Mouse (Mus musculus) Patski (cell line): ENCODE results near the gene Rin3. TPM values are rescaled to one million over a fixed set of nuclear protein-coding genes. Genes with fewer than 3 reads are reported as not detected.

Experiments
- ATAC-seq: fragments of 100-300 bp; one replicate; pipeline ENCODE4 v1.8.0; 2021
- CTCF ChIA-PET: fragments of 350-600 bp; sonication (Branson Sonifier 250); formaldehyde crosslinking; loops from one replicate; lab custom pipeline; 2022; ENCODE audit warnings: inconsistent platforms; lab: Charles Lee
- POLR2A ChIA-PET: fragments of 350-600 bp; sonication (Branson Sonifier 250); formaldehyde crosslinking; loops from one replicate; lab custom pipeline; 2022; ENCODE audit warnings: antibody characterized with exemption, inconsistent platforms; lab: Charles Lee
- DNase-seq: peaks from one replicate; pipeline ENCODE4 v3.0.0-alpha.2; 2011; ENCODE audit warnings: low read depth, low spot score
- H3K27me3 ChIP-seq: fragments of 371-371 bp; one replicate; pipeline ENCODE4 v1.5.1; 2021
- CTCF ChIP-seq: fragments of 100-300 bp; IDR thresholded peaks from one replicate; pipeline ENCODE4 v1.5.1; 2021
- in situ Hi-C: fragments of 300-500 bp; cut with MboI; formaldehyde crosslinking; loops from 3 replicates; pipeline ENCODE4 v1.11.1; 2018; ENCODE audit warnings: low pct_unique_long_range_greater_than_20kb, mixed read lengths
- polyA plus RNA-seq: library from polyadenylated mRNA; unstranded; gene quantifications from one replicate; pipeline ENCODE4 v1.2.3, GENCODE M21; 2021

Rin3 gene
- polyA plus RNA-seq, 1 experiment from 2014 or later, result 31.6 TPM

- ChIA-PET POLR2A (interaction anchor here (0.6 kb wide), 1 partner anchor 413 kb away, joined by 3 read pairs; no protein-coding TSS in a partner anchor), CTCF (interaction anchor here (0.8 kb wide), 1 partner anchor 26 kb away, joined by 3 read pairs; no protein-coding TSS in a partner anchor)
- TF ChIP-seq CTCF, result no peak
- in situ Hi-C loops, result no loop called here
- ATAC-seq, result no peak
- no peaks in the 10 kb centered on the region for H3K27me3 ChIP-seq
- DNase-seq, result no peak
Observed at GRCm38 (mm10) chr12:102350997-102351396, 68.1 kb downstream of the Rin3 start.

- no peak for ATAC-seq
- ChIA-PET POLR2A (interaction anchor here (1.1 kb wide), 1 partner anchor 34 kb away, joined by 3 read pairs; no protein-coding TSS in a partner anchor), CTCF (no interaction called here)
- no peaks in the 10 kb centered on the region for H3K27me3 ChIP-seq
- in situ Hi-C loops, result no loop called here
- TF ChIP-seq CTCF, result no peak
- DNase-seq, result no peak
Observed at GRCm38 (mm10) chr12:102354126-102354984, 71.5 kb downstream of the Rin3 start.

- ATAC-seq, result no peak
- H3K27me3 ChIP-seq, result no peaks in the 10 kb centered on the region
- POLR2A ChIA-PET, result no interaction called here
- in situ Hi-C loops, result no loop called here
- CTCF ChIA-PET, result no interaction called here
- no peak for TF ChIP-seq CTCF
- no peak for DNase-seq
Observed at GRCm38 (mm10) chr12:102355784-102356183, 72.9 kb downstream of the Rin3 start.

- in situ Hi-C loops, result no loop called here
- ChIA-PET POLR2A (no interaction called here), CTCF (no interaction called here)
- TF ChIP-seq CTCF, result no peak
- no peaks in the 10 kb centered on the region for H3K27me3 ChIP-seq
- ATAC-seq (no peak), DNase-seq (no peak)
Observed at GRCm38 (mm10) chr12:102356781-102357180, 73.9 kb downstream of the Rin3 start.

- DNase-seq (peak; percentile 60), ATAC-seq (peak; percentile 66)
- ChIA-PET POLR2A (no interaction called here), CTCF (no interaction called here)
- in situ Hi-C loops, result no loop called here
- no peaks in the 10 kb centered on the region for H3K27me3 ChIP-seq
- no peak for TF ChIP-seq CTCF
Observed at GRCm38 (mm10) chr12:102359390-102359789, 76.5 kb downstream of the Rin3 start.

- in situ Hi-C loops, result no loop called here
- ATAC-seq (no peak), DNase-seq (no peak)
- TF ChIP-seq CTCF, result no peak
- no peaks in the 10 kb centered on the region for H3K27me3 ChIP-seq
- ChIA-PET POLR2A (interaction anchor here (0.6 kb wide), 1 partner anchor 411 kb away, joined by 3 read pairs; no protein-coding TSS in a partner anchor), CTCF (interaction anchor here (1.9 kb wide), 1 partner anchor 100 kb away, joined by 5 read pairs; no protein-coding TSS in a partner anchor)
Observed at GRCm38 (mm10) chr12:102361189-102362161, 78.6 kb downstream of the Rin3 start.

GRCm38 (mm10) chr12:102365016-102365415 is 82.2 kb downstream of the Rin3 start:
- POLR2A ChIA-PET, result no interaction called here
- DNase-seq (no peak), ATAC-seq (no peak)
- TF ChIP-seq CTCF, result no peak
- in situ Hi-C loops, result no loop called here
- no peaks in the 10 kb centered on the region for H3K27me3 ChIP-seq
- CTCF ChIA-PET, result no interaction called here

GRCm38 (mm10) chr12:102366126-102366816 is 83.4 kb downstream of the Rin3 start:
- in situ Hi-C loops, result no loop called here
- POLR2A ChIA-PET, result no interaction called here
- DNase-seq (no peak), ATAC-seq (no peak)
- H3K27me3 ChIP-seq, result no peaks in the 10 kb centered on the region
- CTCF ChIA-PET, result no interaction called here
- no peak for TF ChIP-seq CTCF

GRCm38 (mm10) chr12:102367075-102367474 is 84.2 kb downstream of the Rin3 start:
- DNase-seq (no peak), ATAC-seq (no peak)
- no peak for TF ChIP-seq CTCF
- no peaks in the 10 kb centered on the region for H3K27me3 ChIP-seq
- CTCF ChIA-PET, result interaction anchor here (1.2 kb wide), 1 partner anchor 64 kb away, joined by 3 read pairs; no protein-coding TSS in a partner anchor
- in situ Hi-C loops, result no loop called here
- POLR2A ChIA-PET, result no interaction called here

GRCm38 (mm10) chr12:102368066-102368465 is 85.2 kb downstream of the Rin3 start:
- ATAC-seq (no peak), DNase-seq (no peak)
- no peak for TF ChIP-seq CTCF
- H3K27me3 ChIP-seq, result no peaks in the 10 kb centered on the region
- ChIA-PET POLR2A (no interaction called here), CTCF (interaction anchor here (1.2 kb wide), 1 partner anchor 63 kb away, joined by 3 read pairs; no protein-coding TSS in a partner anchor)
- in situ Hi-C loops, result no loop called here
